Mouse (Mus musculus) heart, embryonic 14.5 days (tissue): ENCODE measurements at regions not wholly inside any gene's neighbourhood (a gene's known extent, or its start where the extent isn't known, plus 50 kb on each side); places are given as distances from the start of the nearest gene placed in this dataset.

ENCODE experiments used
- ATAC-seq: fragments of 200-750 bp; cut with Nextera tagmentation; 2 replicates; pipeline ENCODE4 v1.8.0; 2017; ENCODE audit warnings: low read depth, moderate TSS enrichment; ENCODE audit not compliant: insufficient number of reproducible peaks, insufficient read depth, low FRiP score
- H3K27ac ChIP-seq, 2 experiments: fragments of 200-500 bp in 1 of 2; fragments of 300-500 bp in 1 of 2; sonication (generic) in 1 of 2; replicated peaks in 1 of 2; 2 replicates each; pipeline ENCODE4 v1.5.1; 2012 to 2014; ENCODE audit warnings: low read depth in 2 of 2, low read length in 2 of 2, control low read depth in 1 of 2, mild to moderate bottlenecking in 1 of 2, mixed read lengths in 1 of 2; ENCODE audit not compliant: control insufficient read depth in 1 of 2, insufficient read depth in 1 of 2
- H3K27me3 ChIP-seq: fragments of 300-500 bp; sonication (generic); 2 replicates; pipeline ENCODE4 v1.6.1; 2014; ENCODE audit warnings: mild to moderate bottlenecking, low read length, control low read depth; ENCODE audit not compliant: control insufficient read depth, insufficient read depth
- H3K36me3 ChIP-seq: fragments of 300-500 bp; sonication (generic); 2 replicates; pipeline ENCODE4 v1.6.1; 2014; ENCODE audit warnings: mild to moderate bottlenecking, control low read depth, low read length, mixed read lengths; ENCODE audit not compliant: control insufficient read depth, insufficient read depth
- H3K4me1 ChIP-seq, 2 experiments: fragments of 200-500 bp in 1 of 2; fragments of 300-500 bp in 1 of 2; sonication (generic) in 1 of 2; 2 replicates each; pipeline ENCODE4 v1.6.1; 2012 to 2014; ENCODE audit warnings: low read length in 2 of 2, control low read depth in 1 of 2, mixed read lengths in 1 of 2; ENCODE audit not compliant: control insufficient read depth in 2 of 2, insufficient read depth in 2 of 2
- H3K4me2 ChIP-seq: fragments of 300-500 bp; sonication (generic); 2 replicates; pipeline ENCODE4 v1.6.1; 2014; ENCODE audit warnings: mild to moderate bottlenecking, low read length
- H3K4me3 ChIP-seq, 2 experiments: fragments of 200-500 bp in 1 of 2; fragments of 300-500 bp in 1 of 2; sonication (generic) in 1 of 2; 2 replicates each; pipeline ENCODE4 v1.5.1; 2012 to 2014; ENCODE audit warnings: low read length in 2 of 2, mild to moderate bottlenecking in 2 of 2, control low read depth in 1 of 2, low read depth in 1 of 2, moderate library complexity in 1 of 2; ENCODE audit not compliant: control insufficient read depth in 1 of 2, insufficient read depth in 1 of 2
- H3K9ac ChIP-seq: fragments of 300-500 bp; sonication (generic); 2 replicates; pipeline ENCODE4 v1.6.1; 2014; ENCODE audit warnings: mild to moderate bottlenecking, low read length
- H3K9me3 ChIP-seq: fragments of 300-500 bp; sonication (generic); 2 replicates; pipeline ENCODE4 v1.6.1; 2016; ENCODE audit warnings: low read length, control low read depth; ENCODE audit not compliant: control insufficient read depth
- WGBS: fragments of 180-500 bp; shearing (Covaris S2); extraction: QIAGEN DNeasy Blood & Tissue Kit; methylation state at CpG from one replicate; pipeline ENCODE4 v1.1.7; 2014; 5-methylcytosine and 5-hydroxymethylcytosine counted together

DNA sequence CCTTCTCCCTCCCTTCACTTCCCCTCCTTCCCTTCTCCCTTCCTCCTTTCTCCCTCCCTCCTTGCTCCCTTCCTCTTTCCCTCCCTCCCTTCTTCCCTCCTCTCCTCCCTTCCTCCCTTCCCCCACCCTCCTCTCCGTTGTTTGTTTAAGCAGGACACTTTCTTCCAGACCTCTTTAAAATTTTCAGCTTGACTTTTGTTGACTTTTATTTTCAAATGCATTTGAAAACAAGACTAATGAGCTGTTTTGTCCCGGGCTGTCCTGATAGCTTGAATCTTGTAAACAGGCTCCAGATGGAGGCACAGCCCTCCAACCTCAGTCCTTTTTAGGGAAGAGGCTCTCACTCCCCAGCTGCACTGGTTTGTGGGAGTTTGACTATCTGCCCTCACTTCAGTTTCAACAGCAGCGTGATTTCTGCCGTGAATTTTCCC is 82.4 kb downstream of the Cdc7 start:
- Histone ChIP-seq H3K9ac (no peak overlapping the region; the same call in 1 of the 2 replicates), H3K9me3 (no peaks in the 10 kb centered on the region), H3K36me3 (no peaks in the 10 kb centered on the region), H3K27ac (peak overlapping the region in 1 of 2 experiments; percentile 15; a peak in 1 of 4 replicates), H3K27me3 (no peaks in the 10 kb centered on the region), H3K4me2 (no peak overlapping the region), H3K4me3 (no peak overlapping the region), H3K4me1 (peaks cover 34 to 55% of the 10 kb centered on the region in 2 experiments)
- ATAC-seq, result no peak
- 8% methylated on average over 4 of the region's 4 CpGs for WGBS

DNA sequence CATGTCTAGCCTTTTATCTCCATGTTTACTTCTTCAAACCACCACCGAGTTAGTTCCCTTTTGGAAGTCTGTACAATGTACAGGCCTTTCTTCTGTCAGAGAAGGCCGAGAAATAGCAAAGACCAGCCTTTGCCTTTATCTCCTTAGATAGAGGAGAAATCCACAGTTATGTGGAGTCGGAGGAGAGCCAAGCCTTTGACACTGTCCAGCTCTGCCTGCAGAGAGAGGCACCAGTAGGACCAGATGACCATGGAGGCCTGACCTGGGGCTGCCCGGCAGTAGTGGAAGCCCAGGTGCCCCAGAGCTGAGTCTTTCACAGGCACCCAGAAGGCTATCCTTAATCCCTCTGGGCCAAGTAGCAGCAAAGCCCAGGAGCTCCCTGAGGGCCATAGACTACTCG is 84.5 kb downstream of the Cdc7 start:
- no peak overlapping the region for H3K9ac ChIP-seq
- no peaks in the 10 kb centered on the region for H3K9me3 ChIP-seq
- peak; percentile 76 for ATAC-seq
- no peaks in the 10 kb centered on the region for H3K36me3 ChIP-seq
- peak overlapping the region; percentile 66 to 80 for H3K27ac ChIP-seq
- peak overlapping the region; percentile 12; the same call in 1 of the 2 replicates for H3K4me2 ChIP-seq
- WGBS, result 5% methylated on average over 5 of the region's 5 CpGs
- H3K4me1 ChIP-seq, result peaks cover 42 to 68% of the 10 kb centered on the region in 2 experiments
- no peak overlapping the region for H3K4me3 ChIP-seq
- no peaks in the 10 kb centered on the region for H3K27me3 ChIP-seq

DNA sequence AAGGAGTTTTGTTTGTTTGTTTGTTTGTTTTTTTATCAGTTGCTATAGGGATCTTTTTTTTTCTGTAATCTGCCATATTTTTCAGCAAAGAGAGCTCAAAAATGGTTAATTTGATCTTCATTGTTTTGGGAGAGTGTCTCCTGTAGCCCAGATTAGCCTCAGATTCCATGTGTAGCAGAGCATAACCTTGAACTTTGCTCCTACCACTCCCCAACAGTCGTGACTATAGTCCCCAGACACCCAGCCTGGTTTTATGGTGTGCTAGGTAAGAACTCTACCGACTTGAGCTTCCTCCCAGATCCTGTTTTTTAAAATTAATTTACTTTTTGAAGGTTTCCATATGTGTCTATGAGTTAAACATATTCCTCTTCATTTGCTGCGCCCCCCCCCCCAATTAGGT is 86.0 kb downstream of the Cdc7 start:
- H3K27ac ChIP-seq, result peak overlapping the region in 1 of 2 experiments; percentile 80; a peak in 2 of 4 replicates
- no peak for ATAC-seq

DNA sequence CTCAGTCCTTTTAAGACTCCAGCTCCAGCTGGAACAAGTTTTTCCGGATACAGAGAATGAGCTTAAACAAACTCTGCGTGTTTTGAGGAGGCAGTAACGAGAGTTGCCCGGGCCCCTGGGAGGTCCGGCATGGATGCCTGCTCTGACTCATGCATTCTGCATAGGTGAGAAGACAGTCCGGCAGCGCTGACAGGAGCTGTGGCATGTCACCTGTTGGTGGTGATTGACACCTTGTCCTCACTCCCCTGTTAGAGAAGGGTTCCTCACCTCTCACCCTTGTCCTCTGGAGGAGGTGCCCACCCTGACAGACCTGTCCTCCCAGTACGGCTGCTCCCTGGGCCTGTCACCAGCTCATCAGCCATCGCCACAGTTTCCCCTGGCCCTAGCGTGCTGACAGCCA is 87.7 kb downstream of the Cdc7 start:
- H3K9me3 ChIP-seq, result no peaks in the 10 kb centered on the region
- H3K4me1 ChIP-seq, result peaks cover 44 to 74% of the 10 kb centered on the region in 2 experiments

More for the DNA sequence above, 86.0 kb downstream of the Cdc7 start:
- H3K4me3 ChIP-seq, result no peak overlapping the region
- no peak overlapping the region for H3K9ac ChIP-seq
- H3K9me3 ChIP-seq, result no peaks in the 10 kb centered on the region
- H3K4me1 ChIP-seq, result peaks cover 45 to 75% of the 10 kb centered on the region in 2 experiments
- H3K36me3 ChIP-seq, result no peaks in the 10 kb centered on the region
- H3K27me3 ChIP-seq, result no peaks in the 10 kb centered on the region
- no peak overlapping the region for H3K4me2 ChIP-seq
- WGBS, result 76% methylated on average over 3 of the region's 3 CpGs

DNA sequence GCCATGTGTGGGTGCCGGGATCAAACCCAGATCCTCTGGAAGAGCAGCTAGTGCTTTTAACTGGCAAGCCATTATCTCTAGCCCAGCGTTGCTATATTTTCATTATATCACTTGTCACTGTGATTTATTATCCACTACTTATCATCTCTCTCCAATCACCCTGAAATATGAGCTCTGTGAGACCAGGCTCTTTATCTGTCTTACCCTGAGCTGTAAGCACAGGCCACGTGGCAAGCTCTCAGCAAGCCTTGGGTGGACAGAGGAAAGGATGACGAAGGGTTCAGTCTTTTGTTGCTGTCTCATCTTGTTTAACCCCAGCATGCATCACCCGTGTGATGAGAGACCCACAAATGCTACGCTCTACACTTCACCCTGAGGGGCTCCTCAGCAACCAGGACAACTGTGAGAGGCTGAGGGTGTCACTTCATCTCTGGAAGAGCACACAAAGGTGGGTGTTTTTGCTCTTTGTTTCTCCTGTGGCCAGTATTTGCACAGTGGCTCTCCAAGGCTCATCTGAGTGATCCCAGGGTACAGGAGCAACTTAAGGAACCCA is 90.9 kb downstream of the Cdc7 start:
- H3K27me3 ChIP-seq, result no peaks in the 10 kb centered on the region
- peaks cover 32 to 54% of the 10 kb centered on the region in 2 experiments for H3K4me1 ChIP-seq
- no peak for ATAC-seq
- no peak overlapping the region for H3K9ac ChIP-seq
- H3K9me3 ChIP-seq, result no peaks in the 10 kb centered on the region
- H3K4me3 ChIP-seq, result no peak overlapping the region
- 23% methylated on average over 6 of the region's 6 CpGs for WGBS
- peak overlapping the region in 1 of 2 experiments; percentile 79; a peak in 3 of 4 replicates for H3K27ac ChIP-seq
- H3K4me2 ChIP-seq, result peak overlapping the region; percentile 36
- H3K36me3 ChIP-seq, result no peaks in the 10 kb centered on the region

More for the DNA sequence above, 87.7 kb downstream of the Cdc7 start:
- Histone ChIP-seq H3K27ac (peak overlapping the region; percentile 64 to 73), H3K4me3 (no peak overlapping the region), H3K4me2 (peak overlapping the region; percentile 7; the same call in 1 of the 2 replicates), H3K27me3 (no peaks in the 10 kb centered on the region), H3K36me3 (no peaks in the 10 kb centered on the region), H3K9ac (peak overlapping the region; percentile 32; the same call in 1 of the 2 replicates)
- ATAC-seq, result peak; percentile 77
- 15% methylated on average over 10 of the region's 10 CpGs for WGBS

DNA sequence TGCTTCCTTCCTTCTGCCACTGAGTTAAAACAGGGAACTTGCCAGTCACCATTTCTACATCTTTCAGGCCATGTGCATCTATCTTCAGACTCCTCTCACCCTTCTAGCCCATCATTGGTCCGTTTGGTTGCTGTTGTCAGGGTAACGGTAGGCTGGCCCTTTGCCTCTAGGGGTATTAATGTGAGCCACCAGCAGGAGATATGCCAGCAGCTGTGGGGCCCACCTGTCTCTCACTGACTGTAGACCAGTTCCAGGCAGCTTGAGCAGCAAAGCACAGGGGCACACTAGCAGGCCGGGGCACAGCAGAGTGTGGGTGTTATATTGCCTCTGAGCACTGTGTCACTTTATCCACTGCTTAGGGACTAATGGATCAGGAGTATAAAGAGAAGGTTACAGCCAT is 91.3 kb downstream of the Cdc7 start:
- Histone ChIP-seq H3K4me3 (no peak overlapping the region), H3K9me3 (no peaks in the 10 kb centered on the region), H3K36me3 (no peaks in the 10 kb centered on the region), H3K4me2 (peak overlapping the region; percentile 36), H3K27me3 (no peaks in the 10 kb centered on the region), H3K4me1 (peaks cover 32 to 53% of the 10 kb centered on the region in 2 experiments), H3K27ac (peak overlapping the region; percentile 58 to 79), H3K9ac (no peak overlapping the region)
- 28% methylated on average over 3 of the region's 3 CpGs for WGBS
- ATAC-seq, result 0 out of 2 replicates have a peak, but pooled peaks have one; percentile 36
